Mouse (Mus musculus): ENCODE data around the gene Fzd10. TPM values are rescaled to one million over a fixed set of nuclear protein-coding genes. Genes with fewer than 3 reads are reported as not detected.

Fzd10 gene
- polyA plus RNA-seq, 1 experiment from 2014 or later, result 1.0 TPM

GRCm38 (mm10) chr5:128581516-128581921, 19.1 kb upstream of the Fzd10 start:
- 0 out of 2 replicates have a peak, but pooled peaks have one; percentile 26 for ATAC-seq
- no peaks in the 10 kb centered on the region for H3K9me3 ChIP-seq
- H3K4me3 ChIP-seq (replicated peaks), result no peak overlapping the region
- H3K4me1 ChIP-seq (replicated peaks), result 0 out of 2 replicates have a peak, but pooled peaks cover 4% of the 10 kb centered on the region
- 40% methylated on average over 8 of the region's 8 CpGs for WGBS
- no peaks in the 10 kb centered on the region for H3K36me3 ChIP-seq
- H3K27ac ChIP-seq, result no peak overlapping the region
- H3K9ac ChIP-seq, result no peak overlapping the region
- H3K27me3 ChIP-seq (replicated peaks), result no peaks in the 10 kb centered on the region
- no peak overlapping the region for H3K4me2 ChIP-seq (replicated peaks)

GRCm38 (mm10) chr5:128589231-128589630, 11.4 kb upstream of the Fzd10 start:
- Histone ChIP-seq H3K36me3 (no peaks in the 10 kb centered on the region), H3K4me2 (replicated peaks) (no peak overlapping the region), H3K27ac (no peak overlapping the region), H3K27me3 (replicated peaks) (no peaks in the 10 kb centered on the region), H3K4me1 (replicated peaks) (no peaks in the 10 kb centered on the region), H3K9ac (no peak overlapping the region), H3K4me3 (replicated peaks) (no peak overlapping the region), H3K9me3 (no peaks in the 10 kb centered on the region)
- 43% methylated on average over 1 of the region's 1 CpGs for WGBS
- peak; percentile 67 for ATAC-seq

GRCm38 (mm10) chr5:128593446-128593845, 7.2 kb upstream of the Fzd10 start:
- Histone ChIP-seq H3K4me3 (replicated peaks) (no peak overlapping the region), H3K27me3 (replicated peaks) (peaks cover 8% of the 10 kb centered on the region; the same call in 1 of the 2 replicates), H3K36me3 (no peaks in the 10 kb centered on the region), H3K9me3 (no peaks in the 10 kb centered on the region), H3K4me1 (replicated peaks) (peaks cover 6% of the 10 kb centered on the region; the same call in 1 of the 2 replicates), H3K4me2 (replicated peaks) (no peak overlapping the region), H3K9ac (no peak overlapping the region), H3K27ac (no peak overlapping the region)
- no peak for ATAC-seq
- 90% methylated on average over 13 of the region's 13 CpGs for WGBS

GRCm38 (mm10) chr5:128596813-128597212, 3.8 kb upstream of the Fzd10 start:
- peak overlapping the region; percentile 23 for H3K4me3 ChIP-seq (replicated peaks)
- no peak for ATAC-seq
- no peaks in the 10 kb centered on the region for H3K36me3 ChIP-seq
- H3K4me2 ChIP-seq (replicated peaks), result peak overlapping the region; percentile 59
- 8% methylated on average over 20 of the region's 20 CpGs for WGBS
- peaks cover 36% of the 10 kb centered on the region for H3K27me3 ChIP-seq (replicated peaks)
- no peak overlapping the region for H3K9ac ChIP-seq
- H3K4me1 ChIP-seq (replicated peaks), result peaks cover 30% of the 10 kb centered on the region
- no peak overlapping the region for H3K27ac ChIP-seq
- no peaks in the 10 kb centered on the region for H3K9me3 ChIP-seq

- no peak for ATAC-seq
- no peak overlapping the region for H3K4me2 ChIP-seq (replicated peaks)
- no peaks in the 10 kb centered on the region for H3K36me3 ChIP-seq
- peaks cover 41% of the 10 kb centered on the region for H3K27me3 ChIP-seq (replicated peaks)
- H3K9me3 ChIP-seq, result no peaks in the 10 kb centered on the region
- H3K4me3 ChIP-seq (replicated peaks), result no peak overlapping the region
- no peak overlapping the region for H3K9ac ChIP-seq
- 30% methylated on average over 4 of the region's 4 CpGs for WGBS
- no peak overlapping the region for H3K27ac ChIP-seq
- H3K4me1 ChIP-seq (replicated peaks), result peaks cover 32% of the 10 kb centered on the region
Observed at GRCm38 (mm10) chr5:128597381-128597780, 3.3 kb upstream of the Fzd10 start.

- peaks cover 46% of the 10 kb centered on the region for H3K27me3 ChIP-seq (replicated peaks)
- 6% methylated on average over 10 of the region's 10 CpGs for WGBS
Observed at GRCm38 (mm10) chr5:128598191-128598720, 2.4 kb upstream of the Fzd10 start.

GRCm38 (mm10) chr5:128598760-128599364, 1.8 kb upstream of the Fzd10 start:
- H3K27me3 ChIP-seq (replicated peaks), result peaks cover 46% of the 10 kb centered on the region
- WGBS, result 3% methylated on average over 20 of the region's 20 CpGs
- no peaks in the 10 kb centered on the region for H3K36me3 ChIP-seq
- H3K4me1 ChIP-seq (replicated peaks), result peaks cover 32% of the 10 kb centered on the region
- H3K9ac ChIP-seq, result no peak overlapping the region; the same call in 1 of the 2 replicates
- ATAC-seq, result no peak
- H3K4me3 ChIP-seq (replicated peaks), result peak overlapping the region; percentile 60
- no peak overlapping the region for H3K27ac ChIP-seq
- H3K4me2 ChIP-seq (replicated peaks), result peak overlapping the region; percentile 98
- no peaks in the 10 kb centered on the region for H3K9me3 ChIP-seq

More at GRCm38 (mm10) chr5:128598191-128598720, 2.4 kb upstream of the Fzd10 start:
- peak overlapping the region; percentile 98 for H3K4me2 ChIP-seq (replicated peaks)
- H3K27ac ChIP-seq, result no peak overlapping the region
- no peak for ATAC-seq
- H3K4me1 ChIP-seq (replicated peaks), result peaks cover 32% of the 10 kb centered on the region
- no peaks in the 10 kb centered on the region for H3K36me3 ChIP-seq
- no peak overlapping the region for H3K9ac ChIP-seq
- no peaks in the 10 kb centered on the region for H3K9me3 ChIP-seq
- no peak overlapping the region for H3K4me3 ChIP-seq (replicated peaks)

- WGBS, result 2% methylated on average over 28 of the region's 28 CpGs
- Histone ChIP-seq H3K4me1 (replicated peaks) (peaks cover 32% of the 10 kb centered on the region), H3K27me3 (replicated peaks) (peaks cover 46% of the 10 kb centered on the region), H3K36me3 (no peaks in the 10 kb centered on the region), H3K4me2 (replicated peaks) (peak overlapping the region; percentile 98), H3K4me3 (replicated peaks) (peak overlapping the region; percentile 60), H3K27ac (no peak overlapping the region), H3K9me3 (no peaks in the 10 kb centered on the region), H3K9ac (no peak overlapping the region; the same call in 1 of the 2 replicates)
- ATAC-seq, result peak; percentile 18; the same call in 1 of the 2 replicates
Observed at GRCm38 (mm10) chr5:128599365-128600071, 1.1 kb upstream of the Fzd10 start.

GRCm38 (mm10) chr5:128601036-128602019, 684 bp downstream of the Fzd10 start:
- peaks cover 42% of the 10 kb centered on the region for H3K27me3 ChIP-seq (replicated peaks)
- under 1% methylated on average over 79 of the region's 87 CpGs for WGBS
- H3K4me3 ChIP-seq (replicated peaks), result peak overlapping the region; percentile 60
- H3K9me3 ChIP-seq, result no peaks in the 10 kb centered on the region
- peak; percentile 70 for ATAC-seq
- H3K9ac ChIP-seq, result peak overlapping the region; percentile 47
- H3K36me3 ChIP-seq, result no peaks in the 10 kb centered on the region
- H3K4me1 ChIP-seq (replicated peaks), result peaks cover 32% of the 10 kb centered on the region
- peak overlapping the region; percentile 54; the same call in 1 of the 2 replicates for H3K27ac ChIP-seq
- H3K4me2 ChIP-seq (replicated peaks), result peak overlapping the region; percentile 98

GRCm38 (mm10) chr5:128603693-128604092, 3.0 kb downstream of the Fzd10 start:
- 51% methylated on average over 1 of the region's 1 CpGs for WGBS
- H3K36me3 ChIP-seq, result no peaks in the 10 kb centered on the region
- H3K9ac ChIP-seq, result no peak overlapping the region
- no peak overlapping the region for H3K4me3 ChIP-seq (replicated peaks)
- no peaks in the 10 kb centered on the region for H3K9me3 ChIP-seq
- no peak overlapping the region for H3K27ac ChIP-seq
- no peak for ATAC-seq
- no peak overlapping the region for H3K4me2 ChIP-seq (replicated peaks)
- H3K4me1 ChIP-seq (replicated peaks), result peaks cover 31% of the 10 kb centered on the region
- peaks cover 39% of the 10 kb centered on the region for H3K27me3 ChIP-seq (replicated peaks)

GRCm38 (mm10) chr5:128606596-128606995, 6.0 kb downstream of the Fzd10 start:
- Histone ChIP-seq H3K9ac (no peak overlapping the region), H3K9me3 (no peaks in the 10 kb centered on the region), H3K4me1 (replicated peaks) (peaks cover 9% of the 10 kb centered on the region), H3K4me3 (replicated peaks) (no peak overlapping the region), H3K27ac (no peak overlapping the region), H3K36me3 (no peaks in the 10 kb centered on the region), H3K27me3 (replicated peaks) (peaks cover 16% of the 10 kb centered on the region), H3K4me2 (replicated peaks) (no peak overlapping the region)
- ATAC-seq, result no peak
- 14% methylated on average over 14 of the region's 14 CpGs for WGBS
